In the genomic region with DNA sequence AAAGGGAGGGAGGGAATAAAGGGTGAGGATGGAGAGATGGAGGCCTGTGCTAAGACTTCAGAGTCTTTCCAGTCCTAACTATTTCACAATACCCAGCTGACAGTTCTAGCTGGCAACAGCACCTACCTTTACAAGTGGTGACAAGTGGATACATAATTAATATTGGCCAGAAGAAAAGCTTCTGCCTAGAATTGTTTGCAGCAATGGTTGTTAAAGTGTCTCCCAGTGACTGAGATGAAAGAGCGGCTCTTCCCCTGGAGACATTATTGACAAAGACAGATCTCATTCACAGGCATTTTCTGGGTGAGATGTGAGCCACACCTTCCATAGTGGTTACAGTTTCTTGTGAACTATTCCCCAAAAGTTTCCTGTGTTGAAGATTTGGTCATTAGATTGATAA, we compare ENCODE assay signal across 26 mouse cellular contexts. TPM values are rescaled to one million over a fixed set of nuclear protein-coding genes. Genes with fewer than 3 reads are reported as not detected.
DNase-seq lines count a peak whose midpoint lies in the region; ATAC-seq lines count a peak whose summit lies in the region.
"Had no signal": no experiment of that assay in that cellular context is flagged by ENCODE, and none has a peak within 500 bp of the region (broad histone marks: within the 10 kb centered on the region; RNA-seq: fewer than 3 reads in every experiment).

No protein-coding gene starts in this region.

- peak; percentile 45 for DNase-seq in heart, adult 11 months
- DNase-seq in heart, adult 18-20 months = no peak
- peak; percentile 18 for DNase-seq in embryonic facial prominence, embryonic 14.5 days (ENCODE audit: low spot score)
- peak; percentile 88 for DNase-seq in gonadal fat pad, adult 2 months (ENCODE audit: low read depth)
- no peak for DNase-seq in adrenal gland, postnatal 36 days
- DNase-seq: adrenal gland, adult 2 months; adrenal gland, postnatal 14 days; cerebellum, adult 11-12 months; cerebellum, adult 8-10 months; cerebellum, postnatal 10 days; cerebellum, postnatal 36 days; gastrocnemius, postnatal 14 days; heart, postnatal 14 days; kidney, adult 11 months; kidney, adult 8-10 months had no signal

- H3K4me2 ChIP-seq in embryonic facial prominence, embryonic 14.5 days (ENCODE audit: low read depth, low read length) = no peak overlapping the region
- H3K4me2 ChIP-seq in embryonic facial prominence, embryonic 15.5 days (replicated peaks) = no peak overlapping the region
- H3K4me2 ChIP-seq: embryonic facial prominence, embryonic 12.5 days; forebrain, embryonic 13.5 days; heart, embryonic 13.5 days; hindbrain, embryonic 12.5 days; hindbrain, embryonic 15.5 days; intestine, embryonic 15.5 days had no signal

- no peak overlapping the region for H3K9ac ChIP-seq in embryonic facial prominence, embryonic 14.5 days (ENCODE audit: low read depth, low read length)
- no peak overlapping the region for H3K9ac ChIP-seq in embryonic facial prominence, embryonic 15.5 days
- H3K9ac ChIP-seq: embryonic facial prominence, embryonic 12.5 days; forebrain, embryonic 13.5 days; heart, embryonic 13.5 days; hindbrain, embryonic 12.5 days; hindbrain, embryonic 15.5 days; intestine, embryonic 15.5 days had no signal

- WGBS in embryonic facial prominence, embryonic 14.5 days = 88% methylated on average over 1 of the region's 1 CpGs
- 84% methylated on average over 1 of the region's 1 CpGs for WGBS in embryonic facial prominence, embryonic 15.5 days

- H3K27ac ChIP-seq in embryonic facial prominence, embryonic 14.5 days (replicated peaks; ENCODE audit: low read depth, low read length) = no peak overlapping the region
- H3K27ac ChIP-seq in embryonic facial prominence, embryonic 15.5 days (replicated peaks) = peak overlapping the region; percentile 76
- H3K27ac ChIP-seq: forebrain, embryonic 10.5 days; forebrain, embryonic 13.5 days; hindbrain, embryonic 12.5 days; hindbrain, embryonic 15.5 days; intestine, embryonic 15.5 days had no signal

- no peak for ATAC-seq in embryonic facial prominence, embryonic 14.5 days (ENCODE audit: low read depth)
- ATAC-seq in embryonic facial prominence, embryonic 15.5 days (ENCODE audit: insufficient number of reproducible peaks, low FRiP score, low TSS enrichment, low read depth) = no peak
- ATAC-seq: CD4-positive, CD25-positive, alpha-beta regulatory T cell, adult 4 months; forebrain, embryonic 13.5 days; forebrain, embryonic 16.5 days; intestine, embryonic 15.5 days had no signal

- peaks cover 6% of the 10 kb centered on the region; the same call in 1 of the 2 replicates for H3K36me3 ChIP-seq in embryonic facial prominence, embryonic 14.5 days (ENCODE audit: control insufficient read depth, insufficient read depth, low read length)
- no peaks in the 10 kb centered on the region for H3K36me3 ChIP-seq in embryonic facial prominence, embryonic 15.5 days

- no peaks in the 10 kb centered on the region for H3K27me3 ChIP-seq in embryonic facial prominence, embryonic 14.5 days (replicated peaks; ENCODE audit: control insufficient read depth, insufficient read depth, low read length)
- H3K27me3 ChIP-seq in embryonic facial prominence, embryonic 15.5 days = no peaks in the 10 kb centered on the region
- H3K27me3 ChIP-seq: embryonic facial prominence, embryonic 12.5 days; forebrain, embryonic 13.5 days; heart, embryonic 13.5 days; hindbrain, embryonic 12.5 days; hindbrain, embryonic 15.5 days; intestine, embryonic 15.5 days had no signal

- peaks cover 45% of the 10 kb centered on the region for H3K4me1 ChIP-seq in embryonic facial prominence, embryonic 14.5 days (ENCODE audit: control insufficient read depth, insufficient read depth, low read length)
- H3K4me1 ChIP-seq in embryonic facial prominence, embryonic 15.5 days = peaks cover 53% of the 10 kb centered on the region
- H3K4me1 ChIP-seq: forebrain, embryonic 10.5 days; forebrain, embryonic 13.5 days; hindbrain, embryonic 12.5 days; hindbrain, embryonic 15.5 days had no signal

- H3K4me3 ChIP-seq in embryonic facial prominence, embryonic 14.5 days (ENCODE audit: low read depth, low read length) = no peak overlapping the region
- no peak overlapping the region for H3K4me3 ChIP-seq in embryonic facial prominence, embryonic 15.5 days (replicated peaks)
- H3K4me3 ChIP-seq: embryonic facial prominence, embryonic 12.5 days; erythroblast, embryonic 14.5 days; forebrain, embryonic 10.5 days; forebrain, embryonic 13.5 days; heart, embryonic 13.5 days; hindbrain, embryonic 12.5 days; hindbrain, embryonic 15.5 days; intestine, embryonic 15.5 days had no signal

- H3K9me3 ChIP-seq in embryonic facial prominence, embryonic 14.5 days (ENCODE audit: control insufficient read depth, low read length) = no peaks in the 10 kb centered on the region
- H3K9me3 ChIP-seq in embryonic facial prominence, embryonic 15.5 days (replicated peaks) = no peaks in the 10 kb centered on the region
- H3K9me3 ChIP-seq: embryonic facial prominence, embryonic 12.5 days; forebrain, embryonic 10.5 days; forebrain, embryonic 13.5 days; heart, embryonic 13.5 days; hindbrain, embryonic 12.5 days; hindbrain, embryonic 15.5 days; intestine, embryonic 15.5 days had no signal

RNA-seq across cellular contexts. Expression of a gene that starts 55.9 kb away (rescaled TPM):
- 10 to 100 TPM; 25.5 to 26.9 TPM for total RNA-seq in heart, adult 18-20 months (2021)
- 32.4 and 36.6 TPM in 2 replicates for polyA plus RNA-seq in embryonic facial prominence, embryonic 14.5 days (2014; fragmentation: Nextera tagmentation; extraction: Ambion mirVana)
- polyA plus RNA-seq in embryonic facial prominence, embryonic 15.5 days (2015; fragmentation: Nextera tagmentation; extraction: Ambion mirVana) = 40.3 TPM in 2 replicates
- 30.1 and 35.1 TPM in 2 replicates for polyA plus RNA-seq in gonadal fat pad, adult 2 months (2012; rRNA removed)
- 10 to 100 TPM; 49.2 to 54.2 TPM for total RNA-seq in adrenal gland, postnatal 36 days (2021)

RNA-seq across cellular contexts. Expression of a gene that starts 56.0 kb away (rescaled TPM):
- total RNA-seq in heart, adult 18-20 months (2021) = 1 to 10 TPM; 3.5 to 3.8 TPM
- 34.2 and 36.8 TPM in 2 replicates for polyA plus RNA-seq in embryonic facial prominence, embryonic 14.5 days (2014; fragmentation: Nextera tagmentation; extraction: Ambion mirVana)
- 57.4 and 74.0 TPM in 2 replicates for polyA plus RNA-seq in embryonic facial prominence, embryonic 15.5 days (2015; fragmentation: Nextera tagmentation; extraction: Ambion mirVana)
- polyA plus RNA-seq in gonadal fat pad, adult 2 months (2012; rRNA removed) = 5.8 and 9.2 TPM in 2 replicates
- 1 to 10 TPM; 4.8 to 4.9 TPM for total RNA-seq in adrenal gland, postnatal 36 days (2021)
- polyA plus RNA-seq: erythroblast, embryonic 14.5 days had no signal

Comparison
In these comparisons a context has a peak if more than half of its experiments do, and no peak if none do; other contexts are left out.
1. DNase-seq: peak in heart, adult 11 months (single experiment), embryonic facial prominence, embryonic 14.5 days (single experiment) and gonadal fat pad, adult 2 months (single experiment); none in heart, adult 18-20 months (0 of 2) and adrenal gland, postnatal 36 days (0 of 2).